Mouse (Mus musculus) olfactory bulb, adult 2 months (tissue): ENCODE results near the gene Fignl2.

Source experiments
- CTCF ChIP-seq: fragments of 200-500 bp; IDR thresholded peaks from 2 replicates; pipeline ENCODE4 v1.5.1; 2012; ENCODE audit warnings: low read depth, mild to moderate bottlenecking, low read length, moderate library complexity; ENCODE audit not compliant: insufficient read depth
- POLR2A ChIP-seq: fragments of 200-500 bp; IDR thresholded peaks from 2 replicates; pipeline ENCODE4 v1.6.1; 2012; ENCODE audit warnings: mild to moderate bottlenecking, low read depth, low read length, moderate library complexity; ENCODE audit not compliant: insufficient read depth

GRCm38 (mm10) chr15:101115511-101116110 is 37.2 kb upstream of the Fignl2 start, which contains the start of gene Ankrd33:
- TF ChIP-seq CTCF (no peak), POLR2A (no peak)
